Mouse (Mus musculus) erythroblast, embryonic 14.5 days (primary cell): ENCODE measurements around the gene Xbp1. TPM values are rescaled to one million over a fixed set of nuclear protein-coding genes. Genes with fewer than 3 reads are reported as not detected.
"Not testable (repeated sequence)": the region's sequence is repeated elsewhere in the genome, so short reads cannot be mapped to it uniquely, and the experiment has no call there.

Experiments
- H3K27me3 ChIP-seq: 2 replicates; pipeline ENCODE4 v1.6.1; 2012; ENCODE audit warnings: inconsistent platforms; ENCODE audit not compliant: control insufficient read depth
- H3K36me3 ChIP-seq: 2 replicates; pipeline ENCODE4 v1.6.1; 2012; ENCODE audit warnings: mild to moderate bottlenecking, inconsistent platforms; ENCODE audit not compliant: control insufficient read depth
- H3K4me1 ChIP-seq: 2 replicates; pipeline ENCODE4 v1.6.1; 2012; ENCODE audit warnings: inconsistent platforms; ENCODE audit not compliant: control insufficient read depth
- H3K4me3 ChIP-seq: replicated peaks from 2 replicates; pipeline ENCODE3; 2012; ENCODE audit warnings: moderate library complexity, mild to moderate bottlenecking, inconsistent platforms
- H3K9me3 ChIP-seq: 2 replicates; pipeline ENCODE4 v1.6.1; 2012; ENCODE audit warnings: low read length, inconsistent platforms, mixed read lengths; ENCODE audit not compliant: control insufficient read depth
- GATA1 ChIP-seq: IDR thresholded peaks from 2 replicates; pipeline ENCODE4 v1.6.1; 2012; ENCODE audit warnings: low read length, inconsistent platforms, mixed read lengths
- TAL1 ChIP-seq: IDR thresholded peaks from 3 replicates; pipeline ENCODE4 v1.6.1; 2012; ENCODE audit warnings: low read length, inconsistent platforms, mixed read lengths
- polyA plus RNA-seq: library from polyadenylated mRNA; stranded (reverse); fragments of >175 nt; gene quantifications from 2 replicates; pipeline ENCODE4 v1.2.3, GENCODE M21; 2012

Xbp1 gene
- polyA plus RNA-seq, 1 experiment: 1.1 TPM

- H3K27me3 ChIP-seq: no peaks in the 10 kb centered on the region
- H3K36me3 ChIP-seq: no peaks in the 10 kb centered on the region
- peaks cover 2% of the 10 kb centered on the region; the same call in 1 of the 2 replicates for H3K4me1 ChIP-seq
- H3K9me3 ChIP-seq: peaks cover 2% of the 10 kb centered on the region; the same call in 1 of the 2 replicates
- H3K4me3 ChIP-seq: no peak overlapping the region
- TF ChIP-seq TAL1: no peak
- TF ChIP-seq GATA1: no peak
Observed at GRCm38 (mm10) chr11:5499961-5500644, 20.4 kb upstream of the Xbp1 start.

DNA sequence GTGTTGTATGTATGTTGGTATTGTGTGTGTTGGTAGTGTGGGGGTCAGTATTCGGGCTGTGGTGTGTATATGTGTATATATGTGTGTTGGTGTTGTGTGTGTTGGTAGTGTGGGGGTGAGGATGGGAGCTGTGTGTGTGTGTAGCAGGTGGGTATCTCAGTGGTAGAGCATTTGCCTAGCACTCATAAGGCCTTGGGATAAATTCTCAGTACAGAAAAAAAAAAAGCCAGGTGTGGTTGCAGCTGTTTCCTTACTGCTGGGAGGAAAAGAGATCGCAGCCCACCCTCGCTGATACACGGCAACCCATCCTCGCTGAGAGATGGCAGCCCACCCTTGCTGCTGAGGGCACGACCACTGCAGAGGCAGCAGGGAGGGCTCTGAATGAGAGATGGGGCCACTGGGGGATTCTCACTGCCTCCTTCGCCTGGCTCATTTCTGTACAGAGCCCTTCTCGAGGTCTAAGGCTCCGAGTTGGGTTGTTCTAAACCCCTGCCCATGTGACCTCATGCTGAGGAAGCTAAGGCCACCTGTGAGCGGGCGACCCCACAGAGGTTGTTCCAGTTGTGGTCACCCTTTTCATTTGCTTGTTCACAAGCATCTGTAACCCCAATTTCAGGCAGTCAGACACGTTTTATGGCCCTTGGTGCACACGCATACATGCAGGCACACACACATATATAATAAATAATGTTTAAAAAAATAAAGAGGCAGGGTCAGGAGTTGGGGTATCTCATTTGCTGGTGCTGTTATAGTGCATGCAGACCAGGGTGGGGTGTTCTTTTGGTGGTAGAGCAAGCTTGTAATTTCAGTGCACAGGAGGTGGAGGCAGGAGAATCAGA lies 19.3 kb upstream of the Xbp1 start:
- TF ChIP-seq GATA1: no peak
- TF ChIP-seq TAL1: no peak
- no peaks in the 10 kb centered on the region for H3K36me3 ChIP-seq
- H3K4me3 ChIP-seq: no peak overlapping the region
- no peaks in the 10 kb centered on the region for H3K27me3 ChIP-seq
- peaks cover 2% of the 10 kb centered on the region; the same call in 1 of the 2 replicates for H3K9me3 ChIP-seq
- H3K4me1 ChIP-seq: peaks cover 6% of the 10 kb centered on the region

- H3K9me3 ChIP-seq: no peaks in the 10 kb centered on the region
Observed at GRCm38 (mm10) chr11:5502351-5503051, 18.0 kb upstream of the Xbp1 start.

GRCm38 (mm10) chr11:5505856-5506575 lies 14.4 kb upstream of the Xbp1 start:
- Histone ChIP-seq H3K9me3 (no peaks in the 10 kb centered on the region), H3K36me3 (no peaks in the 10 kb centered on the region), H3K4me1 (peaks cover 16% of the 10 kb centered on the region), H3K4me3 (peak overlapping the region; percentile 48), H3K27me3 (no peaks in the 10 kb centered on the region)
- TF ChIP-seq TAL1 (no peak), GATA1 (no peak)

More at GRCm38 (mm10) chr11:5502351-5503051, 18.0 kb upstream of the Xbp1 start:
- no peaks in the 10 kb centered on the region for H3K27me3 ChIP-seq
- peaks cover 6% of the 10 kb centered on the region for H3K4me1 ChIP-seq
- H3K36me3 ChIP-seq: no peaks in the 10 kb centered on the region
- TF ChIP-seq TAL1: no peak
- no peak overlapping the region for H3K4me3 ChIP-seq

DNA sequence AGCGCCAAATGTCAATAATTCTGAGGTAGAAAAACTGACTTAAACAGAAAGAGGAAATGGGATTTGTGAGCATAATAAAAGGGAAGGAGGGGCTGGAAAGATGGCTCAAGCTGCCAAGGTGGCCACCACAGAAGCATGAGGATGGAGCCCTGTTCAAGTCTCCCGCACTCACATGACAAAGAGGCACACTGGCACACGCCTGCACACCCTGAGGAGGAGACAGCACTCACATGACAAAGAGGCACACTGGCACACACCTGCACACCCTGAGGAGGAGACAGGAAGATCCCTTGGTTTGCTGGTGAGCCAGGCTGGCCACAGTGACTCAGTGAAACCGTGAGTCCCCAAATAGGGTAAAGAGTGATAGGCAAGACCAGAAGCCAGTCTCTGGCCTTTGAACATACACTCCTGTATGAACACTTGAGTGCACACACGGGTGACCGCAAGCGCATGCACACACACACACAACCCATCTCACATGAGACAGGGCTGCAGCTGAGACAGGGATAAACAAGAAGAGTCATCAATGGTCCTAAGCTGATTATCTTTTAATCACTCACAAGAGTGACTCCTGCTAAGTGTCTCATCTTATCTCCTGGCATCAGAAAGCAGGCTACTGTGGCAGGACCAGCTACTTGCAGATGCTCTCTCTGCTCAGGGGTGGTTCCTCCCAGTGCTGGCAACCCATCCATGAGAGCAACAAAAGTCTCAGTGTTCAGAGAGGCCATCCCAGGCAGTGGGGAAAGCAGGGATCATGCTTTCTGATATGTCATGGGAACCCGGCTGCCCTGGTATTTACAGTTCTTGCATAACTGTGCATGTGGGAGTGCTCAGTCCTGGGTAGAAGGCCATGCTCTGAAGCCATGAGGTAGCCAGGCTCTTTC lies 11.0 kb upstream of the Xbp1 start:
- H3K4me3 ChIP-seq: no peak overlapping the region
- no peak for TF ChIP-seq TAL1
- no peak for TF ChIP-seq GATA1
- H3K36me3 ChIP-seq: no peaks in the 10 kb centered on the region
- no peaks in the 10 kb centered on the region for H3K27me3 ChIP-seq
- peaks cover 14% of the 10 kb centered on the region for H3K4me1 ChIP-seq
- no peaks in the 10 kb centered on the region for H3K9me3 ChIP-seq

- Histone ChIP-seq H3K4me1 (peaks cover 14% of the 10 kb centered on the region), H3K36me3 (no peaks in the 10 kb centered on the region), H3K27me3 (no peaks in the 10 kb centered on the region), H3K4me3 (no peak overlapping the region), H3K9me3 (no peaks in the 10 kb centered on the region)
- TF ChIP-seq TAL1 (no peak), GATA1 (no peak)
Observed at GRCm38 (mm10) chr11:5510099-5510391, 10.4 kb upstream of the Xbp1 start.

DNA sequence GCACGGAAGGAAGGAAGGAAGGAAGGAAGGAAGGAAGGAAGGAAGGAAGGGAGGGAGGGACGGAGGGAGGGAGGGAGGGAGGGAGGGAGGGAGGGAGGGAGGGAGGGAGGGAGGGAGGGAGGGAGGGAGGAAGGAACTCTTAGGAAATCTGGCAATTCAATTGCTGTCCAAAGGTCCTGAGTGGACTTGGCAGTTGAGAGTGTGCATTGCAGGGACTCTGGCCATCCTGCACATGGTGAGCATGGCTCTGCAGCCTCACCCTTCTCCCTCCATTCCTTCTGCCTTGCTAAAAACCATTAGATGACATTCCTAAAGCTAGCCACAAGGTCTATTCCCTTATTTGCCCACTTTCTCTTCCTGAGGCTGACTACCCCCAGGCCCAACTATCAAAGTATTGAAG lies 9.8 kb upstream of the Xbp1 start:
- H3K4me3 ChIP-seq, H3K27me3 ChIP-seq, H3K36me3 ChIP-seq, H3K9me3 ChIP-seq: not testable (repeated sequence)
- H3K4me1 ChIP-seq: peaks cover 13% of the 10 kb centered on the region

DNA sequence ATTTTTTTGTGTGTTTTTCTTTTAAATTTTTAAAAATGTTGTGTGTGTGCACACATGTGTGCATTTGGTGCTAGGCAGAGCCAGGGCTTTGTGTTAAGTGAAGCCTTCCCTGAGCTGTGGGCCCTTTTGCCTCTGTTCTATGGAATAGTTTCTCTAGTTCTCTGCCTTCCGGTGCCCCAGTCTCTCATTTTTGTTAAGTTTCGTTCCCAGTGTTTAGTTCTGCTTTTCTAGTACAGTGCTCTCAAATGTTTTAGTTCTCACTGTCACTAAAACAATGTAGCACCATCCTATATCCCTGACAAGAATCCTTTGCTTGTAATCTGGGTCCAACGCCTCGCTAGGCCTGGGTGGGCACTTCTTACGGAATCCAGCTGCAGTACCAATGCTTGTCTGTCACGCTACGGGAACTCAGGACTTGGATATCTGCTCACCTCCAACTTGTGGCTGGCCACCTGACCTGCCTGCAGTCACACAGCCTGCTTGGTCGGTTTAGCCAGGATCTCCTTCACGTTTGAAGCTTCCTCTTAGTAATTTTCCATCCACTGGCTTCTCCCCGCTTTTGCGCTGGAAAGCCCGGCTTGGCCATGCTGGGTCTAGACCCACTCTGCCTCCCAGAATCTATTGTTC lies 8.2 kb upstream of the Xbp1 start:
- H3K36me3 ChIP-seq: no peaks in the 10 kb centered on the region
- no peaks in the 10 kb centered on the region for H3K27me3 ChIP-seq
- no peaks in the 10 kb centered on the region for H3K9me3 ChIP-seq
- peaks cover 10% of the 10 kb centered on the region for H3K4me1 ChIP-seq
- H3K4me3 ChIP-seq: no peak overlapping the region
- TF ChIP-seq TAL1 (no peak), GATA1 (no peak)
